Mouse (Mus musculus): ENCODE measurements at regions not wholly inside any gene's neighbourhood (a gene's known extent, or its start where the extent isn't known, plus 50 kb on each side); places are given as distances from the start of the nearest gene placed in this dataset.

DNA sequence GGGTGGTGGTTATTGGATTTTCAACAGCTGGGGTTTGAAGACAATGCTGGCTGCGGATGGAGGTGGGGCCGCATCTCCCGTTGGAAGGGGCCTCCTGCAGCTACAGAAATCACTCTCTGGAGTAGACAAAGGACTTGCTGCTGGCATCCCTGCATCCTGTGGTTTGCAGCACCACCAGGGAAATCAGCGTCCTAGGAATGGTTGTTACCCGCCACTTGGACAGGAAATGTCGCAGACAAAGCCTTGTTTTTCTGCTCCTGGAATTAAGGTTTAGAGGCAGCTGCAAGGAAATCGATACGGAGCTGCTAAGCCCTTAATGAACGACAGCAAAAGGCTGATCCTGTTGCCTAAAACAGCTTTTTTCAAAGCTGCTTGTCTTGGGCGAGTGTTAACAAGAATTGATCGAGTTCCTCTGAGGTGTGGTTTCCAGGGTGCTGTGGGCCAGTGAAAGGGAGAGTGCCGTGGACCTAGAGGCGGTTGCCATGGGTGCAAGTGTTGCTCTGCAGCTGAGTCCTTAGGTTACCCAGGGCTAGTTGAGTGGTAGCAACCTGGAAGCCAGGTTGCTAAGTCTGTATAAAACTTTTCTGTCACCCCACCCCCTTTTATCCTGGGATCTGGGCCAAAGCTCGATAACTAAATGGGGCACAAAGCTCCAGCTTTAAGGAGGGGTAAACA, 230.6 kb upstream of the Chd6 start:
- ATAC-seq: no peak

DNA sequence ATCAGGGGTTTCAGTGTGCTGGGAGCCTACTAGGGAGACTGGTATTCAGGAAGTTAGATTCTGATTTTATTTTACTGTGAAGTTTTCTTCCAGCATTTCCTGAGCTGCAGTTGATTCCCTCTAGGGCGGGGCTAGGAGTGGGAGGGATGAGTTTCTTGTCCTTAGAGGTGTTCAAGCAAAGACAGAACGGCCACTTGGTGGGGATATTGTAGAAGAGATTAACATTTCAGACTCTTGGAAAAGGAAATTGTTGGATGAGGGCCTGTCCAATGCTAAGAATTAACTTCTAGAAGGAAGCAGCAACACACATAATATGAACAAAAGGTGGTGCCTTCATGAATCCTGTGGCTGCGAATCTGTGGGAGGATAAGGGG, 230.1 kb upstream of the Chd6 start:
- ATAC-seq: no peak

DNA sequence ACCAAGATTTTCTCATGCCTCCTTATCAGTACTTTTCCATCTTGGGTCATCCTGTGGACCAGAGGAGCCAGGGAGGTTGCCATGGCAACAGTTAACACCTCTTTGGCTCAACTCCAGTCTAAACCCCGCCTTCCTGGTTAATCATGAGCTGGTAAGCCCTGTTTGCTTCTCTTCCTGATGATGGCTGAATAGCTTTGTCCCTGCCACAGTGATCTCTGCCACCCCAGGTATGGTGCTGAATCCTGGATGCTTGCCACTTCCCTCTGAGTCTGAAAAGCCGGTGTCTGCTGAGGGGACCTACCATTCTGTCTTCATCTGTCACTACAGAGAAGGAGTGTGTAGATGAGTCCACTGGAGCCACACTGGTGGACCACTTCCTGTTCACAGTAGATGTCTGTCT, 223.8 kb upstream of the Chd6 start:
- ATAC-seq: no peak

DNA sequence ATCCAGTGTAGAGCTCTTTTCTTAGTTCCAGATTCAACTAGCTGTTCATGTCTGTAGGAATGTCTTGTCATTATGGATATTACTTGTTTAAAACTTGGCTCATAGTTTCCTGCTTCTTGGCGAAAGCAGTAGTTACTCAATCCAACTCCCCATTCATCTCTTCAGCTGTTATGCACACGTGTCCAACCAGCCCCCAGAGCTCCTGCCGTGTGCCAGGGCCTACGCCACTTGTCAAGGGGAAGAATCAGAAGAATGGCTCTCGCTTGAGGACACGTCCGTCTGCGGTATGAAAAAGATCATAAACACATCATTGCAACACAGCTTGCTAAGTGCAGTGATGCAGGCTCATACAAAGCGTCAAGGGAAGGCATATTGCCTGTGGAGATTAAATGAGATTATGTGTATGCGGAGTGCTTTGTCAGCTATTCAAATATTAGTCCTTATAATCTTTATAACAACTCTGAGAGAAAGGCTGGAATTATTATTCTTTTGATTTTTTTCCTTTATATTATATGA, 223.0 kb upstream of the Chd6 start:
- no peak for ATAC-seq

DNA sequence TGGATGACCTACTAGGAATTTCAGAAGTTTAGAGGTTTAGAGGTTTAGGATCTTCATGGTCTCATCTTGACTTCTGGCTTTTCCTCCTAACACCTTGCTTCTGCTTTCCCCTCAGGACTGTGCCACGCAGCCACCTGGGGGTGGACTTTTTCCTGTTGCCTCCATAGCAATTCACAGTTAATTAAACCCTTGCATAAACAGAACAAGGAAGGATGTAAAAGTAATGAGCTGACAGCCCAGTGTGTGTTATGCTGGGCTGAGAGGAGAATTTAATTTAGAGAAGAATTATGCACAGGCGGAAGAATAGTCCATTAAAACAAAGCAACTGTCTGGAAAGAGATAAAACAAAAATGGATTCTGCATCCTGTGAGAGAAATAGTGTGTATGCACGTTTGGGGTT, 193.9 kb upstream of the Chd6 start:
- no peak for ATAC-seq

DNA sequence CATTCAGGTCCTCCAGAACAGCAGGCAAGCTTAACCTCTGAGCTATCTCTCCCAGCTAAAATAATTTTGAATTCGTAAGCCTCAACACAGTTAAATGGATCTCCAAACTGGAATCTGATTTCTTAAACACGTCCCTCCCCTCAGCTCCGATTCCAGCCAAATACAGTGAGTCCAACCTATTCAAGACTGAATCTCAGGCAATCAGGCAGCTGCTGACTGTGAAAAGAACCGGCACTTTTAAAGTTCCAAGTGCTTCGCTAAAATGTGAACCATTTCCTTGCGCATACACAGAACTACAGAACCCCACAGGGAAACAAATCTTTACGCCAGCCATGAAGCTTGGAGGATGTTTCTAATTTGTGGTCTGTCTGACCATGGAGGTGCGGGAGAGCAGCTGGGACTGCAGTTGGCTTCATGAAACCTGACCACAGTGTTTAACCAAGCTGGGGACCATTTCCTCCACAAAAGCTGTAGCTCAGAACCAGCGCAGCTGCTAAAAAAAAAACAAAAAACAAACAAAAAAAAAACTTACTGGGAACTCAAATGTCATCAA, 160.1 kb upstream of the Chd6 start:
- no peak for ATAC-seq

DNA sequence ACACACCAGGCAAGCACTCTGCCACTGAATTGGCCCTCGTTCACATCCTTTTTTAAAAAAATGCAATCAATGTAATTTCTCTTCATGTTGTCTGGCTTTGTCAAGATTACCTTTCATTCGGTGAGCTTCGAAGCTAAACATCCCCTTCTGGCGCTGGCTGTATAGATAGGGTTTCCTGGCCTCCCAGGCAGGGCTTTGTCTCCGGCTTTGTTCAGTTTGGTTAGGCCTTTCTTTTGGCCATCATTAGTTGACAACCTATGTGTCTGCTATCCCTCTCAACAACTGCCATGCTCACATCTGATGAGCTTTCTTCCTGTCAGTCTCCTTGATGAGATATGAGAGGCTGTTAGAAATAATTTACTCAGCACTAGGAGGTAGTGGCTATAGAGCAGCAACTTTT, 157.6 kb upstream of the Chd6 start:
- ATAC-seq: no peak

DNA sequence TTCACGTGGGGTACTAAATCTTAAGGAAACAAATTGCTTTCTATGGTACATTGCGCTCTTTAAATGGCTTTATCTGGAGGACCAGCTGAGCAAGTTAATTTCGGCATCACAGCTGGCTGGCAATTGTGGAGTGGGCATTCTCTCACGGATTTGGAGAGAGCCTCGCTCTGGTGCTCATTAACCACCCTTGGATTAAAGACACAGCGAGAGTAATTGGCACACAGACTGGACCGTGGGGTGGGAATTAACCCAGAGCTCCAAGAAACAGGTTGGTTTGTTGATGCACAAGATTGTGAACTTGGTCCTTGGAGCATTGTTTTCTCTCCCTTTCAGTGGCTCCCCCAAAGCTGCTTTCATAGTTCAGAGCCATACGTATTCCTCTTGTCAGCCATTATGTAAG, 156.3 kb upstream of the Chd6 start:
- ATAC-seq: no peak

DNA sequence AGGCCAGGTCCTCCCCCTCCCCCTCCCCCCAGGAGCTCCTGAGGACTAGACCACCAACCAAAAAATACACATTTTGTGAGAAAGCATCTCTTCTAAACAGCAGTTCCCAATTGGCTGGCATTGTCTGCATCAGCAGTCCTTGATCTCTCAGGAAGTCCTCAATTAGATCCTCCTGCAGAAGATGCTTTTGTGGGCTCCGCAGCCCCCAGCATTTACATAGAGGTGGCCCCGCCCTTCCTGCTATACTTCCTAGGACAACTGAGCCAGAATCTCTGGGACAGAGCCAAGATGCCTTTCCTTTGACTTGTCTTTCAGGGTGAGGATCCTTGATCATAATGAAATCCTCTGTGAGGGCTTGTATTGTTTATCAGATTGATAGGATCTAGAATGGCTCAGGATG, 143.9 kb upstream of the Chd6 start:
- ATAC-seq: no peak

DNA sequence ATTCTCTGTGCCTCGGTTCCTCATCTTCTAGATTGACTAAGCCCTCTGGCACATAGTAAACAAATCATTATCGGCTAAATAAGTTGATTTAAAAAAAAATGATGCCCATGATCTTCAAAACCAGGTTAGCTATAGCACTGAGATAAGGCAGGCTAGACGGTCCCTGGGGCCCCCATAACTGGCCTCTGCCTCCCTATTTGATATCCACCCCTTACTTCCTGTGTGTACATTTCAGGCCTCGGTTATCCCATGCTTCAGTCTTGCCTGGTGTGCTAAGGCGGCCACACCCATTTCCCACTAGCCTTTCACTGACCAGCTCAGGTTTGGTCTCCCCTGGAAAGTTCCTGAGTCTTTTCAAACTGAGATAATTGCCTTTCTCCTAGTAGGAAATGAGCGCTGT, 132.8 kb upstream of the Chd6 start:
- ATAC-seq: no peak

DNA sequence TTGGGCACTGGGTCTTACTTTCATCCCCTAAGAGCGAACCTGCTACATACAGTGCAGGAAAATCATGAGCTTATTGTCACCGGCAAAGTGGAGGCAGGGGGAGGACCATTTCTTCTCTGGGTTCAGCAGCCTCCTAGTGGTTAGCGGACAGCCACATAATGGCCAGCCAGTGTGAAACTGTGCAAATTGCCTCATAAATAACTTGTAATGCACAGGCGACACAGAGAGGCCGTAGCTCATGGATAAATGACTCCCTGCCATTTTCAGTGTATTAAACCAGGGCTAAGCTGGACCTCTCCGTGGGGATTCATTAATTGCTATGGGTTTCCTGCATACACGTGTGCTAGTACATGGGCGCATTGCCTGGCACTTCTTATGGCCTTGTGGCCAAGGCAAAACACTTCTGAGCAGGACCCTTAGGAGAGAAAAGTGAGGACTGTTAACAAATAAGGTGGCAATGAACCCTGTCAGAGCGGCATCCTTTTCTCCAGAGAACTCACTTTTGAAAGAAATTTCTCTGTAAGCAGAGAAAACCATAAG, 128.5 kb upstream of the Chd6 start:
- ATAC-seq: no peak

DNA sequence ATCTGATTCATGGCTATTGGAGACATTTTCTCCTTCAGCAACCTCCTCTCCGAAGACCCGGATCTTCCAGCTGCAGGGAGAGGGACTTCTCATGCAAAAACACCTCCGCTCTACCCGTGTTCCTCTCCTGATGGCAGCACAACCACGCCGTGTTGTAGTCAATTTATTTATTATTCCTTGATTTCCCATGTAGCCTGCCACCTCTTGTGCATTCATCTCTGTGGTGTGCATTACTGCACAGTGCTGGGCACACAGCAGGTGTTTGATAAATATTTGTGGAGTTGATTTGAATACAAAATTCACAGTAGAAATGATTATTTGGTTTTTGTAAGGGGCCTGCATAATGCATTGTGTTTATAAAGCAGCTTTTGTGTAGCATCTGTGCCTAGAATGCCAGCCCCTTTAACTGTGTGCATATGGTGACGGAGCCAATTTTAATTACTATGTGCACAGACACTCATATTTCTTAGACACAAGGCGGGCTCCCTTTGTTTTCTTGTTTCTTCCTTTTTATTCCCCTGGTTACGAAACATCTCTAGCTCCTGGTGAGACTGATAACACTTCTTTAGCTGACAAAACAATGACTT, 124.4 kb upstream of the Chd6 start:
- ATAC-seq: no peak

DNA sequence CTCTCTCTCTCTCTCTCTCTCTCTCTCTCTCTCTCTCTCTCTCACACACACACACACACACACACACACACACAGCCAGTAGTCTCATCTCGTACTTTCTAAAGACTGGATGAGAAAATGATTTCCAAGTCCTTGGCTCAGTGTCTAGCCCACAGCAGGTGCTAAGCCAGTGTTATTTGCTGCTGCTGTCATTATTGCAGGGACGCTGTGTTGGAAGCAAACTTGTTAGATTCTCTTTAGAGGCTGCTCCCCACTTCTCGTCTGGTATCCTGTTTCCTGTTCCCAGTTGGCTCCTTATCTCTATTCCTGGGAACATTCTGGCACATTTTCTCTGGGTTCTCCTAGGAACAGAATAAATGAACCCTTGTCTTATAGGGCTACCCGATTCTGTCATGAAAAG, 122.5 kb upstream of the Chd6 start:
- no peak for ATAC-seq

DNA sequence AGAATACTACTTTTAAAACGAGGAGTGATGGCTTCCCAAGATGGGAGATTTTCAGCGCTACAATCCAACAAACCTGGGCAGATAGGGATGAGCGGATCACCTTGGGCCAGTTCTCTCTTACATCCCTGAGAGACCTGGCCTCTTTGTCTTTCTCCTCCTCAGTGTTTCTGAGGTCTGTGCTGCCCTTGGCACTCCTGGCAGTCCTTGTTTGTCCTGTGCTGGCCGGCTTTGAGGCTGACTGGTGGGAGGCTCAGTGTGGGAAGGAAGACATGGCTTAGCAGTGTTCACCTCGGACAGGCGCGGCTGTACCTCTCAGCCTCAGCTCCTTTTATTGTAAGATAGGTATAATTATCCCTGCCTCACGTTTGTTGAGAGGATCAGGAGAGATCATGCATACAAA, 106.9 kb upstream of the Chd6 start:
- no peak for ATAC-seq

DNA sequence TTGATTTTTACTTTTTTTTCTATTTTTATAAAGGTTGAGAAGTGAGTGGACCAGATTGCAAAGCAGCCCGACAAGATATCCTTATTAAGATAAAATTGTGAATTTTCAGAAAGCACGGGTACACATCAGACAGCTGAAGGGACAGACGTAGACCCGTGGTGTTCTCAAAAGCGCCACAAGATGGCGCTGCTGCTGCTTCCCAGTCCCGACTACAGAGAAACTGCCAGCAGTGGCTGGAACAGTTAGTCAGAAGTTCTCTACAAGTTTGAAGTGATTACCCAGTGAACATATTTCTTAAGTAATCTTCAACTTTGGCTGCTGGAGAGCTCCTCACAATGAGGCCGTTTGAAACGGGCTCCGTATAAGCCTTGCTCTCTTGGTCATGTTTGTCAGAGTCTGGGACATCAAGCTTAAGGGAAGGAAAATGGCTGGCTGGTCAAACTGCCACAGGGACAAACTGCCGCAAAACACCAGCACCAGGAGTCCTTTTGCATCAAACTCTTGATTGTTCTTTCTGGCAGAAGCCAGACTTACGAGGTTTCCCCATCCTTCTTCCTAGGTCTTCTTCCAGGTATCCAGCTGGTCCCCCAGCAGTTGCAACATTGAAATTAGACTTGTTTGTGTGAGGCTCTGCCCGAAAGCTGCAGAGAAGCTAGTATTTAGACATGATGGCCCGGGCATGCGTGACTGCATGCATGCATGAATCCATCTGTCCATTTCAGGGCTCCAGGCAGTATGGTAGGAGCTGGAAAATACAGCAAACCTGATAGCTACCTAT, 106.0 kb upstream of the Chd6 start:
- no peak for ATAC-seq

DNA sequence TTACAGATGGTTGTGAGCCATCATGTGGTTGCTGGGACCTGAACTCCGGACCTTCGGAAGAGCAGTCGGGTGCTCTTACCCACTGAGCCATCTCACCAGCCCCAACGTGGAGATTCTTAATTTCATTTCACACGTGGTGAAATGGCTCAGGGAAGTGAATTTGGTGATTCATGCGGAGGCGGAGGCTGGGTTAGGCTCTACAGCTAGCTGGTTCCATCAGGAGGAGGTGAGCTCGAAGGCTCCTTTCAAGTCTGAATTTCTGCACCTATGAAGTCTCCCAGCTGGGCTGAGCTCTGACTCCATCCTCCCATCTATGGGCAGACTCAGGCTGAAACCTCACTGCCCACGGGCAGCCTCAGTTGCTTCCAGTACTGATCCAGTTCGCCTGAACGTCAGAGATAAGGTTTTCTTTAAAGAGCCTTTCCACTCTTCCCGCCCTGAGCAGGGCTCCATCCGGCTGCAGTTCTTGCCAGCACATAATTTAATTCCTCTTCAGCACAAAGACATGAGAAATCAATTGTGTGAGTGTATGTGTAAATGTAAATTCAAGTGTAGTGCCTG, 103.5 kb upstream of the Chd6 start:
- ATAC-seq: no peak

DNA sequence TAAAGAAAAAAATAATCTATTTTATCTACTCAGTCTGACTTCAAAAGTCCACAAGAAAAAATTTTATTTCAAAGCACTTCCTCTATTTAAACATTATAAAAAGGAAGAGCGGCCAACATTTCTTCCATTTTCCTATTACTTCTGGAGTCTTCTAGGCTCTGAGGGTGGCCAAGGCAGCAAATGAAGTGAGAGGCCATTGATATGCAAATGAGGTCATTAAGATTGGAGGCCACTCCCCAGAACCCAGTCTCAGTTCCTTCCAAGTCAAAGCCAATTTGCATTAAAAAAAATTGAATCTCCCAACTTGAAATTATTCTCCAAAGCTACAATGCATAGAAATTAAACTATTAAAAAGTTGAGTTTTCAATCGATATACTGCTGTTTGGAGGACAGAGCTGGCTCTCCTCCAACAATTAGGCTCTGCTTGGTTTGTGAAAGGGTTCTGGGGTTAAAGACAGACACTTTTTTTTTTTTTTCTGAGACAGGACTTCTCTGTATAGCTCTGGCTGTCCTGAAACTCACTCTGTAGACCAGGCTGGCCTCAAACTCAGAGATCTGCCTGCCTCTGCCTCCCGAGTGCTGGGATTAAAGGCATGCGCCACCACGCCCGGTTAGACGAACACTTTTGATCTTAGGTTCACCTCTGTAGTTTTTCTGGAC, 88.0 kb upstream of the Chd6 start:
- ATAC-seq: no peak

DNA sequence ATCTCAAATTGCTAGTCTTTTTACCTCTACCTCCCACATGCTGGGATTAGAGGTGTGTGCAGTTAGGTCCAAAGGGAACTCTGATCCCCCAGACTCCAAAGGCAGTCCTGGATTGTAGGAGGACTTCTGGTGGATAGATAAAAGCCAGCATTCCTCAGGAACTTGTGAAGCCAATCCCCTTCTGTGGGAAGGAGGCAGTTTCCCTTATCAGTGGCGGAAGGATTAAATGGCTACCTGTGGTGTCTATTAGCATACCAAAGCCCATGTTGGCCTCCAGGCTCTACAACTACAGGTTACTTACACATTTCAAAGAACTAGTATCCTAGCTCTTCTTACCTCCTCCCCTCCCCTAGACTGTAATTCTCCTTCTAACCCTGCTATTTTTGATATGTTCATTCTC, 78.6 kb upstream of the Chd6 start:
- no peak for ATAC-seq

DNA sequence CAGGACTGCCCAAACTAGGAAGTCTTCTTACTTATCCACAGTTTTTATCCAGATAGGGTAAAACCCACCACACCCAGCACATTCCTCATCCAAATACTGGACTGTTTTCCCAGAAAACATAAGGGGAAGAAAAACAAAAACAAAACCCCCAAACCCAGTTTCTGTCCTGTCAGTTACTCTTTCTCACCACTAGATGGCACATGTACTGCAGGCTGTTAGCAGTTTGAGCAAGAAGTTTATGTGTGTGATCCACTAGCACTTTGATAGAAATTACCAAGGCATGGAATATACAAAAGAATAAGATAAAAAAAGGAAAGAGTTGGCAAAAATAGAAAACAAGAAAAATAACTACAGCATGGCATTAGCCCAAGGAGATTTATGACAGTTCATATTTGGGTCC, 76.2 kb upstream of the Chd6 start:
- ATAC-seq: no peak

DNA sequence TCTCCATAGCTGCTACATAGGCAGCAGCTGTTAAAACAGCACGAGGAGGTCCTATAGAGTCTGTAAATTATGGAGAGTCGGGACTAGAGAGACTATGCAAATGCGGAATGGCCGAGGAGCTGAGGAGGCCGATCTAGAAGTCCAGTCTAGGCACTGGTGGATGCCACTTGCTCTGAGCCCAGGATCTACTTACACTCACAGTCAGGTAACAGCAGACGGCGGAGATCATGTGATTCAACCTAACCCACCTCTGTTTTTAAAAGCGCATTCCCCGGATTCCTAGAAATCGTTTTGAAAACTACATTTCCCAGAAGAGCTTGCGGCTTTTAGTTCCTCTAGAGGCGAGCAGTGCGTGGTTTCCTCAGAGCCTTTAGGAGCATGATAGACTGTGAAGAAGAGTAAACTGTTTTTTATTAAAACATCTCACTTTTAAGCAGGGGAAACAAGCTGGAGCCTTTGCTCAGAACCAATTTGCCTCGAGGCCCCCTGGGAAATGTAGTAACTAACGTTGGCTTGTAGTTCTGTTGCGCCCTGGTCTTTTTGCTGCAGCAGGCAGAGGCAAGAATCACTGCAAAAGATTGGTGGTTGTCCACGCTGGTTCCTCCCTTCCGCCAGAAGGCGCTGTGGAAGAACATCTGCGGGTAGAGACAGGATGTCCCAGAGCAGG, 68.6 kb upstream of the Chd6 start:
- peak; percentile 79 for ATAC-seq

DNA sequence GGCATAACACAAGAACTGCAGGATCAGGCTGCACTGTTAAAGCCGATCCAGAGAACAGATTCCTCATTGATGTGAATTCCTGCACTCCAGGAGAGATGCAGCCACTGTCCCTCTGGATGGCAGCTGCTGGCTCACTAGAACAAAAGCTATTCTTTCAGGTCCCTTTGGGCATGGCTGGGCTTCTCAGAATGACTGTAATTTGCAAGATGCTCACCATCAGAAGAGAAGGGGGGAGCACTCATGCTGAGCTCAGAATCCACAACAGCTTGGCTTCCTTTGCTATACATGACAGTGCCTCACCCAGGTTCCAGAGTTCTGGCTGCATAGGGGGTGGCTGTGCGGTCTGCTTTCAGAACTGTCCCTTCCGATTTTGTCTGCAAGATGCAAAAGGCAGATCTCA, 57.8 kb upstream of the Chd6 start:
- ATAC-seq: no peak

DNA sequence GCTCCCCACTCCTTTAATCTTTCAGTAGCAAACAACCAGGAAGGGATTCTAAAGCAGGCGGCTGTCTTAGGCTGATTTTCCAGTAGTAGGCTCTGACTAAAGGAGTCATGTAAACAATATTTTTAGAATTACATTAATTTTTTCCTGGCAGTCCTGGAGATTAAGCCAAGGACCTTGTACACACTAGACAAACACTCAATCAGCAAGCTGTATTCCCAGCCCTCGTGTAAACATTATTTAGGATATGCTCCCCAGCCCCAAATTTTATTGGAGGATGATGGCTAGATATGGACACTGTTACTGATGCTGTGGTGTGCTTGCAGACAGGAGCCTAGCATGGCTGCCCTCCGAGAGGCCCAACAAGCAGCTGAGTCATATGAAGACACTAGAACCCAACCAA, 56.6 kb upstream of the Chd6 start:
- ATAC-seq: no peak
